Mouse (Mus musculus): Measurements from ENCODE around the gene Col25a1. TPM values are rescaled to one million over a fixed set of nuclear protein-coding genes. Genes with fewer than 3 reads are reported as not detected.

The Col25a1 gene
- polyA plus RNA-seq, 1 experiment from 2014 or later, result 17.1 TPM

- Histone ChIP-seq H3K27ac (replicated peaks; ENCODE audit: low read depth, low read length) (no peak overlapping the region), H3K4me3 (replicated peaks; ENCODE audit: low read depth, low read length) (no peak overlapping the region), H3K4me2 (ENCODE audit: low read length) (no peak overlapping the region), H3K36me3 (ENCODE audit: control insufficient read depth, insufficient read depth, low read length) (no peaks in the 10 kb centered on the region), H3K4me1 (ENCODE audit: control insufficient read depth, insufficient read depth, low read length) (0 out of 2 replicates have a peak, but pooled peaks cover 10% of the 10 kb centered on the region), H3K9me3 (ENCODE audit: control insufficient read depth, low read length) (no peaks in the 10 kb centered on the region), H3K9ac (replicated peaks; ENCODE audit: low read length) (no peak overlapping the region), H3K27me3 (ENCODE audit: control insufficient read depth, insufficient read depth, low read length) (no peaks in the 10 kb centered on the region)
- no peak for ATAC-seq (ENCODE audit: low FRiP score, low TSS enrichment)
- DNase-seq, result no peak
These were observed 84.8 kb downstream of the Col25a1 start for GRCm38 (mm10) chr3:130216141-130216540.

GRCm38 (mm10) chr3:130216646-130217045, 85.3 kb downstream of the Col25a1 start:
- H3K9me3 ChIP-seq (ENCODE audit: control insufficient read depth, low read length), result no peaks in the 10 kb centered on the region
- H3K27me3 ChIP-seq (ENCODE audit: control insufficient read depth, insufficient read depth, low read length), result no peaks in the 10 kb centered on the region
- no peak overlapping the region for H3K4me2 ChIP-seq (ENCODE audit: low read length)
- H3K4me1 ChIP-seq (ENCODE audit: control insufficient read depth, insufficient read depth, low read length), result 0 out of 2 replicates have a peak, but pooled peaks cover 10% of the 10 kb centered on the region
- H3K4me3 ChIP-seq (replicated peaks; ENCODE audit: low read depth, low read length), result no peak overlapping the region
- 95% methylated on average over 3 of the region's 3 CpGs for WGBS
- DNase-seq (peak; percentile 71), ATAC-seq (ENCODE audit: low FRiP score, low TSS enrichment) (no peak)
- H3K36me3 ChIP-seq (ENCODE audit: control insufficient read depth, insufficient read depth, low read length), result no peaks in the 10 kb centered on the region
- H3K27ac ChIP-seq (replicated peaks; ENCODE audit: low read depth, low read length), result no peak overlapping the region
- no peak overlapping the region for H3K9ac ChIP-seq (replicated peaks; ENCODE audit: low read length)

- no peak for ATAC-seq (ENCODE audit: low FRiP score, low TSS enrichment)
- 67% methylated on average over 2 of the region's 2 CpGs for WGBS
- DNase-seq, result no peak
These were observed 86.4 kb downstream of the Col25a1 start for GRCm38 (mm10) chr3:130217705-130218104.

GRCm38 (mm10) chr3:130218232-130218728, 87.0 kb downstream of the Col25a1 start:
- 61% methylated on average over 5 of the region's 5 CpGs for WGBS
- Histone ChIP-seq H3K27ac (replicated peaks; ENCODE audit: low read depth, low read length) (no peak overlapping the region), H3K4me3 (replicated peaks; ENCODE audit: low read depth, low read length) (no peak overlapping the region), H3K9me3 (ENCODE audit: control insufficient read depth, low read length) (no peaks in the 10 kb centered on the region), H3K4me1 (ENCODE audit: control insufficient read depth, insufficient read depth, low read length) (0 out of 2 replicates have a peak, but pooled peaks cover 10% of the 10 kb centered on the region), H3K4me2 (ENCODE audit: low read length) (no peak overlapping the region), H3K36me3 (ENCODE audit: control insufficient read depth, insufficient read depth, low read length) (no peaks in the 10 kb centered on the region), H3K27me3 (ENCODE audit: control insufficient read depth, insufficient read depth, low read length) (no peaks in the 10 kb centered on the region), H3K9ac (replicated peaks; ENCODE audit: low read length) (no peak overlapping the region)
- DNase-seq (no peak), ATAC-seq (ENCODE audit: low FRiP score, low TSS enrichment) (no peak)

More at GRCm38 (mm10) chr3:130217705-130218104, 86.4 kb downstream of the Col25a1 start:
- Histone ChIP-seq H3K4me2 (ENCODE audit: low read length) (no peak overlapping the region), H3K27ac (replicated peaks; ENCODE audit: low read depth, low read length) (no peak overlapping the region), H3K9me3 (ENCODE audit: control insufficient read depth, low read length) (no peaks in the 10 kb centered on the region), H3K4me3 (replicated peaks; ENCODE audit: low read depth, low read length) (no peak overlapping the region), H3K36me3 (ENCODE audit: control insufficient read depth, insufficient read depth, low read length) (no peaks in the 10 kb centered on the region), H3K9ac (replicated peaks; ENCODE audit: low read length) (no peak overlapping the region), H3K4me1 (ENCODE audit: control insufficient read depth, insufficient read depth, low read length) (0 out of 2 replicates have a peak, but pooled peaks cover 10% of the 10 kb centered on the region), H3K27me3 (ENCODE audit: control insufficient read depth, insufficient read depth, low read length) (no peaks in the 10 kb centered on the region)

GRCm38 (mm10) chr3:130220811-130221210, 89.5 kb downstream of the Col25a1 start:
- 91% methylated on average over 3 of the region's 3 CpGs for WGBS
- Histone ChIP-seq H3K36me3 (ENCODE audit: control insufficient read depth, insufficient read depth, low read length) (no peaks in the 10 kb centered on the region), H3K4me1 (ENCODE audit: control insufficient read depth, insufficient read depth, low read length) (0 out of 2 replicates have a peak, but pooled peaks cover 10% of the 10 kb centered on the region), H3K4me3 (replicated peaks; ENCODE audit: low read depth, low read length) (no peak overlapping the region), H3K9ac (replicated peaks; ENCODE audit: low read length) (no peak overlapping the region), H3K27me3 (ENCODE audit: control insufficient read depth, insufficient read depth, low read length) (no peaks in the 10 kb centered on the region), H3K27ac (replicated peaks; ENCODE audit: low read depth, low read length) (no peak overlapping the region), H3K4me2 (ENCODE audit: low read length) (no peak overlapping the region), H3K9me3 (ENCODE audit: control insufficient read depth, low read length) (no peaks in the 10 kb centered on the region)
- ATAC-seq (ENCODE audit: low FRiP score, low TSS enrichment), result no peak
- DNase-seq, result no peak

GRCm38 (mm10) chr3:130228186-130228585, 96.9 kb downstream of the Col25a1 start:
- 94% methylated on average over 9 of the region's 9 CpGs for WGBS

GRCm38 (mm10) chr3:130232944-130233343, 101.6 kb downstream of the Col25a1 start:
- WGBS, result 95% methylated on average over 7 of the region's 7 CpGs
- Histone ChIP-seq H3K9me3 (ENCODE audit: control insufficient read depth, low read length) (no peaks in the 10 kb centered on the region), H3K9ac (replicated peaks; ENCODE audit: low read length) (no peak overlapping the region), H3K4me1 (ENCODE audit: control insufficient read depth, insufficient read depth, low read length) (no peaks in the 10 kb centered on the region), H3K4me2 (ENCODE audit: low read length) (no peak overlapping the region), H3K4me3 (replicated peaks; ENCODE audit: low read depth, low read length) (no peak overlapping the region), H3K36me3 (ENCODE audit: control insufficient read depth, insufficient read depth, low read length) (no peaks in the 10 kb centered on the region), H3K27ac (replicated peaks; ENCODE audit: low read depth, low read length) (no peak overlapping the region), H3K27me3 (ENCODE audit: control insufficient read depth, insufficient read depth, low read length) (no peaks in the 10 kb centered on the region)
- DNase-seq (no peak), ATAC-seq (ENCODE audit: low FRiP score, low TSS enrichment) (no peak)

More at GRCm38 (mm10) chr3:130228186-130228585, 96.9 kb downstream of the Col25a1 start:
- no peaks in the 10 kb centered on the region for H3K4me1 ChIP-seq (ENCODE audit: control insufficient read depth, insufficient read depth, low read length)
- H3K27ac ChIP-seq (replicated peaks; ENCODE audit: low read depth, low read length), result no peak overlapping the region
- ATAC-seq (ENCODE audit: low FRiP score, low TSS enrichment), result no peak
- no peak overlapping the region for H3K9ac ChIP-seq (replicated peaks; ENCODE audit: low read length)
- no peaks in the 10 kb centered on the region for H3K9me3 ChIP-seq (ENCODE audit: control insufficient read depth, low read length)
- H3K27me3 ChIP-seq (ENCODE audit: control insufficient read depth, insufficient read depth, low read length), result no peaks in the 10 kb centered on the region
- no peak overlapping the region for H3K4me2 ChIP-seq (ENCODE audit: low read length)
- no peaks in the 10 kb centered on the region for H3K36me3 ChIP-seq (ENCODE audit: control insufficient read depth, insufficient read depth, low read length)
- DNase-seq, result no peak
- H3K4me3 ChIP-seq (replicated peaks; ENCODE audit: low read depth, low read length), result no peak overlapping the region

GRCm38 (mm10) chr3:130235233-130235632, 103.9 kb downstream of the Col25a1 start:
- DNase-seq (no peak), ATAC-seq (ENCODE audit: low FRiP score, low TSS enrichment) (no peak)
- Histone ChIP-seq H3K27ac (replicated peaks; ENCODE audit: low read depth, low read length) (no peak overlapping the region), H3K4me2 (ENCODE audit: low read length) (no peak overlapping the region), H3K4me1 (ENCODE audit: control insufficient read depth, insufficient read depth, low read length) (no peaks in the 10 kb centered on the region), H3K36me3 (ENCODE audit: control insufficient read depth, insufficient read depth, low read length) (no peaks in the 10 kb centered on the region), H3K9ac (replicated peaks; ENCODE audit: low read length) (no peak overlapping the region), H3K27me3 (ENCODE audit: control insufficient read depth, insufficient read depth, low read length) (no peaks in the 10 kb centered on the region), H3K4me3 (replicated peaks; ENCODE audit: low read depth, low read length) (no peak overlapping the region), H3K9me3 (ENCODE audit: control insufficient read depth, low read length) (no peaks in the 10 kb centered on the region)
- WGBS, result 97% methylated on average over 1 of the region's 1 CpGs

- Histone ChIP-seq H3K27ac (replicated peaks; ENCODE audit: low read depth, low read length) (no peak overlapping the region), H3K9ac (replicated peaks; ENCODE audit: low read length) (no peak overlapping the region), H3K27me3 (ENCODE audit: control insufficient read depth, insufficient read depth, low read length) (no peaks in the 10 kb centered on the region), H3K4me2 (ENCODE audit: low read length) (no peak overlapping the region), H3K4me3 (replicated peaks; ENCODE audit: low read depth, low read length) (no peak overlapping the region), H3K9me3 (ENCODE audit: control insufficient read depth, low read length) (no peaks in the 10 kb centered on the region), H3K4me1 (ENCODE audit: control insufficient read depth, insufficient read depth, low read length) (no peaks in the 10 kb centered on the region), H3K36me3 (ENCODE audit: control insufficient read depth, insufficient read depth, low read length) (no peaks in the 10 kb centered on the region)
- no peak for DNase-seq
- WGBS, result 90% methylated on average over 7 of the region's 7 CpGs
- no peak for ATAC-seq (ENCODE audit: low FRiP score, low TSS enrichment)
These were observed 104.8 kb downstream of the Col25a1 start for GRCm38 (mm10) chr3:130236129-130236528.

Measured in midbrain, embryonic 14.5 days (tissue).